Mouse (Mus musculus) large intestine, adult 2 months (tissue): ENCODE results near the gene Robo1. TPM values are rescaled to one million over a fixed set of nuclear protein-coding genes. Genes with fewer than 3 reads are reported as not detected.

ENCODE experiments used
- DNase-seq: peaks from one replicate; pipeline ENCODE4 v3.0.0-alpha.2; 2012; ENCODE audit warnings: low read depth, low spot score
- WGBS: fragments of 180-500 bp; shearing (Covaris S2); methylation state at CpG from one replicate; pipeline ENCODE4 v1.1.7; 2018; 5-methylcytosine and 5-hydroxymethylcytosine counted together
- polyA plus RNA-seq: library from polyadenylated mRNA; depleted of rRNA; stranded (reverse); fragments of >200 nt; gene quantifications from 2 replicates; pipeline ENCODE4 v1.2.3, GENCODE M21; 2012

Robo1 gene
- polyA plus RNA-seq, 1 experiment = 0.56 TPM

GRCm38 (mm10) chr16:72663351-72664232, 355.5 kb downstream of the Robo1 start:
- WGBS = 2% methylated on average over 55 of the region's 55 CpGs
- no peak for DNase-seq

GRCm38 (mm10) chr16:72664233-72664613, 356.1 kb downstream of the Robo1 start:
- DNase-seq = no peak
- WGBS = 4% methylated on average over 12 of the region's 12 CpGs

- 61% methylated on average over 4 of the region's 4 CpGs for WGBS
- no peak for DNase-seq
Measured at GRCm38 (mm10) chr16:72664806-72665205, 356.7 kb downstream of the Robo1 start.

- WGBS = 81% methylated on average over 5 of the region's 5 CpGs
- DNase-seq = no peak
Measured at GRCm38 (mm10) chr16:72665454-72665853, 357.3 kb downstream of the Robo1 start.

- WGBS = 73% methylated on average over 6 of the region's 6 CpGs
- no peak for DNase-seq
Measured at GRCm38 (mm10) chr16:72670240-72671038, 362.3 kb downstream of the Robo1 start.

GRCm38 (mm10) chr16:72677234-72677633, 369.1 kb downstream of the Robo1 start:
- 73% methylated on average over 5 of the region's 5 CpGs for WGBS
- no peak for DNase-seq

GRCm38 (mm10) chr16:72678450-72678849, 370.3 kb downstream of the Robo1 start:
- DNase-seq = no peak
- 50% methylated on average over 13 of the region's 13 CpGs for WGBS

GRCm38 (mm10) chr16:72678947-72679558, 370.9 kb downstream of the Robo1 start:
- no peak for DNase-seq
- WGBS = 47% methylated on average over 11 of the region's 11 CpGs

GRCm38 (mm10) chr16:72685604-72686479, 377.7 kb downstream of the Robo1 start:
- no peak for DNase-seq
- WGBS = 61% methylated on average over 6 of the region's 6 CpGs

GRCm38 (mm10) chr16:72686480-72687053, 378.5 kb downstream of the Robo1 start:
- 69% methylated on average over 11 of the region's 11 CpGs for WGBS
- no peak for DNase-seq

- 45% methylated on average over 3 of the region's 3 CpGs for WGBS
- DNase-seq = no peak
Measured at GRCm38 (mm10) chr16:72687651-72688050, 379.5 kb downstream of the Robo1 start.

- DNase-seq = no peak
- WGBS = 77% methylated on average over 6 of the region's 6 CpGs
Measured at GRCm38 (mm10) chr16:72688185-72688681, 380.1 kb downstream of the Robo1 start.

- WGBS = 57% methylated on average over 3 of the region's 3 CpGs
Measured at GRCm38 (mm10) chr16:72691909-72692308, 383.8 kb downstream of the Robo1 start.

GRCm38 (mm10) chr16:72693446-72694274, 385.6 kb downstream of the Robo1 start:
- WGBS = 86% methylated on average over 14 of the region's 14 CpGs
- DNase-seq = no peak

More at GRCm38 (mm10) chr16:72691909-72692308, 383.8 kb downstream of the Robo1 start:
- no peak for DNase-seq

GRCm38 (mm10) chr16:72694787-72695186, 386.7 kb downstream of the Robo1 start:
- 79% methylated on average over 5 of the region's 5 CpGs for whole genome bisulfite sequencing
- DNase-seq = no peak

GRCm38 (mm10) chr16:72699238-72700006, 391.3 kb downstream of the Robo1 start:
- WGBS = 73% methylated on average over 12 of the region's 12 CpGs
- no peak for DNase-seq

- DNase-seq = no peak
- WGBS = 90% methylated on average over 11 of the region's 11 CpGs
Measured at GRCm38 (mm10) chr16:72700297-72700696, 392.2 kb downstream of the Robo1 start.
